Mouse (Mus musculus) ovary, postnatal 36 days (tissue): ENCODE measurements around the gene Mfsd4b1.
"Not testable (repeated sequence)": the region's sequence is repeated elsewhere in the genome, so short reads cannot be mapped to it uniquely, and the experiment has no call there.

Experiments
- DNase-seq: peaks from one replicate; pipeline ENCODE4 v3.0.0; 2022; ENCODE audit warnings: low spot score, mixed read lengths

The Mfsd4b1 gene

GRCm38 (mm10) chr10:40032897-40033296, 7.8 kb upstream of the Mfsd4b1 start:
- DNase-seq = no peak

- no peak for DNase-seq
These were observed 5.6 kb upstream of the Mfsd4b1 start for GRCm38 (mm10) chr10:40030716-40031115.

DNA sequence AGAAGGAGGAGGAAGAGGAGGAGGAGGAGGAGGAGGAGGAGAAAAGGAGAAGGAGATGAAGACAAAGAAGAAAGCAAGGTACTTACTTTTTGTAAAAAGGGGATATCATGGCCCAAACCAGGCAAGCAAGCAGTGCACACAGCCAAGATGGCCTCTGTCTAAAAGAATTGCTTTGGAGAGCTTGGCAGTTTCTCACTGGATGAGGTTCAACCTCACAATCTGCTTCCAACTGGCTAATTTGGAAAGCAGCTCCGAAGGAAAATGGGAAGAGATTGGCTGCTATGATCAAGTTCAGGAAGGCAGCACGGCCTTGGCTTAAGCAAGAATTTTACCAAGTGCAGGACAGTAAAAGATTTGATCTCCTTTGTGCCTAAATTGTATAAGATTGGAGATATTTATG, 4.5 kb upstream of the Mfsd4b1 start:
- DNase-seq = no peak

GRCm38 (mm10) chr10:40028091-40028490, 3.0 kb upstream of the Mfsd4b1 start:
- no peak for DNase-seq

- DNase-seq = no peak
These were observed 1.5 kb upstream of the Mfsd4b1 start for GRCm38 (mm10) chr10:40026546-40026945.

DNA sequence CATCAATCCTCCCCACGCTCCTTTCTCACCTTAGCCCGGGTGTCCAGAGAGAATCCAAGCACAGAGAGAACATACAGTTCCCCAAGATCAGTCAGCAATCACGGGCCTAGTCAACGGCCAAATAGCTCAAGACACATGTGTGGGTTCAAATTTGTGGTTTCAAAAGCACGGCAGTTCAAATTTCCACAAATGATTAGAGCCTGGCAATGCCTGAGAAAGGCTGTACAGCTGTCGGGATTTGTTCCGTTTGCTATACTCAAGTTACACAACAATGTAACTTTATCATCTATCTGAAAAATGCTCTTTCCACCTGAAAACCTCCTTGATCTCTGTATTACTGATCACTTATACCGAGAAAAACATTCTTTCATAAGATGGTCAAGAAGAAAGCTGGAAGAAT, 492 bp upstream of the Mfsd4b1 start:
- DNase-seq = no peak

GRCm38 (mm10) chr10:40020401-40020800, 4.7 kb downstream of the Mfsd4b1 start:
- DNase-seq = no peak

- no peak for DNase-seq
These were observed 5.6 kb downstream of the Mfsd4b1 start for GRCm38 (mm10) chr10:40019492-40019891.

DNA sequence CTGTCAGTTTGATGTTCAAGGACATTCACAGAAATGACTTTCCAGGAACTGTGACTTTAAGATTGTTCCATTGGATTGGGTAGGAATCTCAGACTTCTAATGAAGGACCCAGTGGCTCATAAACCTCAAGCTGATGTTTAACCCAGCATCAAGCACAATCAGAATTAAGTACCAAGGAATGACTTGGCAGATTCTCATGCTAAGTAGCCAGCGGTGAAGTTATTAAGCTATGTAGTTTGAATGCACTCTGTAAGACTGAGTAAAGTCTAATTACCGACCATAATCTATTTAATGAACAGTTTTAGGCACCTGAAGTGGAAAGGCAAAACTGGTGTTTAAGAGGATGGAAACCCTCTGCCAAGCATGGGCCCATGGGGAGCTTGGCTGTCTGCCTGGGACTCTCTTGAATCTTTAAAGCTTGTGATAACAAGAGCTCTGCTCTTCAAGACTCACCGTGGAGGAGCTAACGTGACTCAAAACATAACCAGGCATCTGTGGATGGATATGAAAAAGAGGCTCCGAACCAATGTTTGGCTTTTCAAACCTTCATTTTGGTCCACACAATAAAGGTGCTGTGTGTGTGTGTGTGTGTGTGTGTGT, 6.7 kb downstream of the Mfsd4b1 start:
- DNase-seq = no peak

DNA sequence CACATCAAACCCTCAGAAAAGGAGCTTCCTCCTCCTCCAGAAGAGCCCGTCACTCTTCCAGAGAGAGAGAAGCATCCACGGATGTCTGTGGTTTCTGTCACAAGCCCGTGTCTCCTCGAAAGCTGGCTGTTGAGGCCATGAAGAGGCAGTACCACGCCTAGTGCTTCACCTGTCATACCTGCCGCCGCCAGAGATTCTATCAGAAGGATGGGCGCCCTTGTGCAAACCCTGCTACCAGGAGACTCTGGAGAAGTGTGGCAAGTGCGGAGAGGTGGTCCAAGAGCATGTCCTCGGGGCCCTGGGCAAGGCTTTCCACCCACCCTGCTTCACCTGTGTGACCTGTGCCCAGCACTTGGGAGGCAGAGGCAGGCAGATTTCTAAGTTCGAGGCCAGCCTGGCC, 15.5 kb downstream of the Mfsd4b1 start:
- no peak for DNase-seq

- not testable (repeated sequence) for DNase-seq
These were observed 16.2 kb downstream of the Mfsd4b1 start for GRCm38 (mm10) chr10:40008847-40009246.

DNA sequence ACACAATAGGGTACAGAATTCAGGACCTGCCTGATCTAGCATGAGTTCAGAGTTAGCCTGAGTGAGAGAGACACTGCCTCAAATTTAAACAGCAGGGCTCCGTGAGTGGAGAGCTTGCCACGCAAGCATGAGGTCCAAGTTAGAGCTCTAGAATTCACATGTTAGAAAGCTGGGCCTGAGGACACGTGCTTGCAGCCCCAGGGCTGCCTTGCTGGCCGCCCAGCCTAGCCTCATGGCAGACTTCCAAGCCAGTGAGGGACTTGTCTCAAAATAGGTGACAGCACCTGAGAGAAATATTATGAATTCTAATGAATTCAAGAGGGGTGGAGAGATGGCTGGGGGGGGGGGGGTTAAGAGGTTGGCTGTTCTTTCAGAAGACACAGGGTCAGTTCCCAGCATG, 17.1 kb downstream of the Mfsd4b1 start:
- no peak for DNase-seq

GRCm38 (mm10) chr10:40006963-40007362, 18.1 kb downstream of the Mfsd4b1 start:
- DNase-seq = no peak

GRCm38 (mm10) chr10:40000746-40001145, 24.3 kb downstream of the Mfsd4b1 start:
- DNase-seq = no peak

- no peak for DNase-seq
These were observed 33.9 kb downstream of the Mfsd4b1 start for GRCm38 (mm10) chr10:39991155-39991554.

DNA sequence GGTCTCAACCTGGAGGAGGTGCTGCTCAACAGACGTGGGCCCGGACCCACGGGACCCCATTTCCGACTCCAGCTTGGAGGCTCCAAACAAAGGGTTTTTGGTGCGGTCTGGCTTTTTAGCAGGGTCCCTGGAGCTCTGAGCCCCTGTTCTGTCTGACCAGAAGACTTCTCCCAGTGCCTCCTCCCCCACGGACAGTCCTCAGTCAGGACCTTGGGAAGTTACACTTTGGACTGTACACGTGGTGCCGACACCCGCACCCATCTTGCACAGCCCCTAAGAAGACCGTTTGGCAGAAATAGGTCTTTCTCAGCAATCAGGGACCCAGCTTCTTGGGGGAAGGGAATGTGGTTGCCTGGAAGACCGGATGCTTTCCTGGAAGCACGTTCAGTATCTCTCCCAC, 38.6 kb downstream of the Mfsd4b1 start, which contains the start of gene Mfsd4b5:
TSS of gene Mfsd4b5 (minus strand) at position 181 of the 400 bp plus-strand sequence.
- no peak for DNase-seq

DNA sequence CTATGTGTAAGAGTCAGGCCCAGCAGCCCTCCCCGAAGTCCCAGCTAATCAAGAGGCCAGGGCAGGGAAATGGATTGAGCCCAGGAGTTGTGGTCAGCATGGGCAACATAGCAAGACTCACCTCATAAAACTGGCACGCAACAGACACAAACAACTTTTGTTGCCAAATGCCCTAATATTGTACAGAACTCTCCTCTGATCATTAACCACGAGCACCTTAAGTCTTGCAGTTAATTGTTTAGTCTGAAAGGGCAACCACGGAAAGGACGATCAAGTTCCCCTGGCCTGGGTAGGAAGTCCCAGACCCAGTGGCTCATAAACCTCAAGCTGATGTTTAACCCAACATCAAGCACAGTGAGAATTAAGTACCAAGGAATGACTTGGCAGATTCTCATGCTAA, 42.5 kb downstream of the Mfsd4b1 start:
- no peak for DNase-seq

DNA sequence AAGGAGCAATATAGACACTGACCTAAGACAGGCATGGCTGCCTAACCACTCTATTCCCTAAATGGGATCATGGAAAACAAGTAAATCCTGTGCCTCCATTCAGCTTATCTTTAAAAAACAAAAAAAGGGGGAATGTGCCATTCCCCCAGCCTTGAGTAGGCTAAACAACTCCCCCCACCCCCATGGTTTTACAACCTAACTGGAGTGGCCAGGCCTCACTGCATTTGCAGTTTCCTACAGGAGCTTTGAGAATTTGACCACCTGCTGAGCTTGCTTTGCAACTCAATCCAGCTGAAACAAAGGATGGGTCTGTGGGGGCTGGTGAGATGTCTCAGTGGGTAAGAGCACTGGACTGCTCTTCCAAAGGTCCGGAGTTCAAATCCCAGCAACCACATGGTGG, 46.8 kb downstream of the Mfsd4b1 start:
- DNase-seq = no peak

GRCm38 (mm10) chr10:39977346-39977745, 47.7 kb downstream of the Mfsd4b1 start:
- no peak for DNase-seq

DNA sequence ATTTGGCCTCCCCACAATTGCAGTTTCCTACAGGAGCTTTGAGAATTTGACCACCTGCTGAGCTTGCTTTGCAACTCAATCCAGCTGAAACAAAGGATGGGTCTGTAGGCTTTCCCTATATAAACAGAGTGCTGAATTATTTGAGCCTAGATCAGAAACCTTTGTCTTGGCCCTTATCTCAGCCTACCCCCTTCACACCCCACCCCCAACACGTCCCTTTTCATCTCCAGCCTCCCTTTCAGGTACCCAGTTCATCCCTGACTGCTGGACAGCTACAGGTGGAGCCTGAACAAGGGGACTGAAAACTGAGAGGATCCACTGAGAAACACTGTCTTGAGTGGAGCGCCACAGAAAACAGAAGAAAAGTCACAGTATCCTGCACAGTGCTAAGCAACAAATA, 49.3 kb downstream of the Mfsd4b1 start:
- no peak for DNase-seq

DNA sequence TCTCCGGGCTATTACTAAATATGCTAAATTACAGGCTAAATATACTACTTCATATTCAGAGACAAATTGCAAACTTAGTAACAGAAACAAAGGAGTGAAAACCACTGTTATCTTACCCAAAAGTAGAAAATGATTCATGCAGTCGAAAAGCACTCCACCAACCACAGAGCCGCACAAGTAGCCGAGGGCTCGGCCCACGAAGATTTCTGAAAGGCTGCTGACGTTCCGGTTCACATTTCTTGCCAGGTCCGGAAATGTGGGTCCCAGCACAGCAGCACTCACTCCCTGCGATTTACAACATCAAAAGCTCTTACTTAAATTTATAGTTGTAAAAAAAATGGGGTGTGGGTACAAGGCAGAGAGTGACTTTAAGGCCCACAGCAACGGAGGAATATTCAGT, 50.1 kb downstream of the Mfsd4b1 start:
- no peak for DNase-seq

GRCm38 (mm10) chr10:39967512-39967911, 57.6 kb downstream of the Mfsd4b1 start:
- no peak for DNase-seq

DNA sequence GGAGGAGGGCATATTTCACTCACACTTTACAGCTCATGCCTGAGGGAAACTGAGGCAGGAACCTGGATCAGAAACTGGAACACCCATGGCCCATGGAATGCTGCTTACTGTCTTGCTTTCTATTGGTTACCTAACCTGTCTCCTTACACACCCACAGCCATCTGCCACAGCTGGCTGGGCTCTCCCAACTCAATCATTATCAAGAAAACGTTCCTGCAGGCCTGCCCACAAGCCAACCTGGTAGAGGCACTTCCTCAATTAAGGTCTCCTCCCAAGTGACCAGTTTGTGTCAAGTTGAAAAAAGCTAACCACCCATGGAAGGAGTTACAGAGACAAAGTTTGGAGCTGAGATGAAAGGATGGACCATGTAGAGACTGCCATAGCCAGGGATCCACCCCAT, 63.2 kb downstream of the Mfsd4b1 start:
- DNase-seq = no peak

- no peak for DNase-seq
These were observed 64.6 kb downstream of the Mfsd4b1 start for GRCm38 (mm10) chr10:39960441-39960822.
